Mouse (Mus musculus) 3134 (cell line): ENCODE measurements around the gene Nat8f2.

ENCODE experiments used
- DNase-seq: peaks from one replicate; pipeline ENCODE4 v3.0.0-alpha.2; 2011; ENCODE audit warnings: low spot score; ENCODE audit not compliant: insufficient read length; ENCODE audit errors: extremely low read depth

Gene Nat8f2

GRCm38 (mm10) chr6:85825886-85826285, 43.1 kb downstream of the Nat8f2 start:
- no peak for DNase-seq

DNA sequence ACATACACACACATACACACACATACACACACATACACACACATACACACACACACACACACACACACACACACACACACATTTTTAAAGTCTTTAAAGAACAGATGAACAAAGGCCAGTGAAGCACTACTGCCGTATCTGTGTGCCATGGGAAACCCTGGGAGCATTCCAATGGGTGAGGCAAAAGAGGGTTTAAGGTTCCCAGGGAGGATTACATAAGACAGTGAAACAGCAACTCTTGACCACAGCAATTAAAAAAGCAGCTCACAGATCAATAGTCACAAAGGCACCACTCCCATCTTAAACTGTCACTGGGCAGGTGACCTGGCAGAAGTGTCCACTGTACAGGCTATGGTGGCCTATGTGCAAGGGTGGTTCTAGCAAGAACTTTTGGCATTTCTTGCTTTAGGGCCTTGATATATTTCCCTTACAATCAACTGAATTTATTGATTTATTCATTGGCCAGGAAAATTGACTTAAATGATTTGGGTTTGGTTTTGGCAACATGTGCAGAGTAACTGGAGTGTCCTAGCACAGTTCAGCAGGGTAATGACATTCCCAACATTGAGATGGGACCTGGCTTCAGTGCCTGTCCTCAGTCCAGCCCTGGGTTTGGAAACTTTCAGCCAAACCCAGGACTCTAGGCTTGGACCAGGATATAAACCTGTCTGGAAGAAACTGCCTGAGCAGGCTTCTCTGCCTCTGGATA, 45.4 kb downstream of the Nat8f2 start:
- DNase-seq: no peak

- no peak for DNase-seq
Measured at GRCm38 (mm10) chr6:85822286-85822685, 46.7 kb downstream of the Nat8f2 start.

GRCm38 (mm10) chr6:85820837-85821236, 48.1 kb downstream of the Nat8f2 start, which contains the start of the genes Nat8f6 and Nat8f5:
Gene Nat8f6 (minus strand): TSS chr6:85820954.
Gene Nat8f5 (minus strand): TSS chr6:85820972.
- no peak for DNase-seq

DNA sequence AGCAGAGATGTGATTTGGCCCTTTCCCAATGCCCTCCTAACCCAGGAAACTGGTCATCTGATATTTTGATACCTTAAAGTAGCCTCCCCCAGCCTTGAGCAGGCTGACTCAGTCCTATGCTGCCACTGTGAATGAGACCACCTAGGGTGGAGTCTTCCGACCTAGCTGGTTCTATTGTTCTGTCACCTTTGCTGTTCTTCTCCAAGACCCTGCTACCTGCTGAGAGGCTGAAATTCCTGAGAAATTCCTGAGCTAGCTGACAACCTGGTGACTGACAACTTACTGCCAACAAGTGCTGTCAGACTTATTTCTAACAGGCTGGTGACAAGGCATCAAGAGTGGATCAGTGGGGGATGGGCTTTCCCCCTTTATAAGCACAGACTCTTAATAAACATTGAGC, 50.6 kb downstream of the Nat8f2 start:
- DNase-seq: no peak
